ENCODE assay signal across 14 mouse cellular contexts in the genomic region with DNA sequence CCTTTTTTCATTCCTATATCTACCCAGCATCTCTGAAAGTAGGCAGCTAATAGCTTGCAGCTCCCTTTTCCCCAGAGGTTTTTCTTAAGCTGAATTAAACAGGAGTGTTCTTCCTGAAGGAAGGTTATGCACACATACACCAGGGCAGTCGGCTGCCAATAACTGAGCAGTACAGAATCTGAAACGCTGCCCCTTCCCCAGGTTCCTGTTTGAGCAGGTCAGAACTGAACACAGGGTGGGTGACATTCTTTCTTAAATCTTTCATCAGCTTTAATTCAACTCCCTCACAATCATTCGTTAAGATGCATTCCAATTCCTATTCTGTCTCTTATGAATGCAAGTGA.
A peak's percentile ranks its signal among the peaks of the same experiment; 100 is the strongest.
DNase-seq lines count a peak whose midpoint lies in the region; ATAC-seq and TF ChIP-seq lines count a peak whose summit lies in the region.
"Had no signal": no experiment of that assay in that cellular context is flagged by ENCODE, and none has a peak within 500 bp of the region (broad histone marks: within the 10 kb centered on the region; RNA-seq: fewer than 3 reads in every experiment).

No protein-coding gene starts in this region.

- no peak overlapping the region for H3K4me3 ChIP-seq in hindbrain, embryonic 10.5 days
- no peak overlapping the region for H3K4me3 ChIP-seq in hindbrain, embryonic 11.5 days (ENCODE audit: low read depth, low read length)
- no peak overlapping the region for H3K4me3 ChIP-seq in forebrain, embryonic 11.5 days (ENCODE audit: low read depth, low read length)
- H3K4me3 ChIP-seq in hindbrain, embryonic 16.5 days (ENCODE audit: low read length) = no peak overlapping the region
- no peak overlapping the region for H3K4me3 ChIP-seq in midbrain, postnatal 0 days (ENCODE audit: low read depth, low read length)
- H3K4me3 ChIP-seq in kidney, embryonic 15.5 days (replicated peaks) = no peak overlapping the region
- H3K4me3 ChIP-seq: megakaryocyte, embryonic 14.5 days; neural tube, embryonic 12.5 days had no signal

- H3K27ac ChIP-seq in hindbrain, embryonic 10.5 days = no peak overlapping the region
- H3K27ac ChIP-seq in hindbrain, embryonic 11.5 days (ENCODE audit: low read depth, low read length) = no peak overlapping the region
- no peak overlapping the region for H3K27ac ChIP-seq in forebrain, embryonic 11.5 days (ENCODE audit: low read depth, low read length)
- no peak overlapping the region for H3K27ac ChIP-seq in hindbrain, embryonic 16.5 days (ENCODE audit: low read depth, low read length)
- 0 out of 2 replicates have a peak overlapping the region, but pooled peaks have one; percentile 38 for H3K27ac ChIP-seq in midbrain, postnatal 0 days (ENCODE audit: low read depth, low read length)
- H3K27ac ChIP-seq in kidney, embryonic 15.5 days = no peak overlapping the region
- H3K27ac ChIP-seq: neural tube, embryonic 12.5 days had no signal

- H3K4me1 ChIP-seq in hindbrain, embryonic 10.5 days (replicated peaks) = 0 out of 2 replicates have a peak, but pooled peaks cover 3% of the 10 kb centered on the region
- no peaks in the 10 kb centered on the region for H3K4me1 ChIP-seq in hindbrain, embryonic 11.5 days (replicated peaks; ENCODE audit: control insufficient read depth, insufficient read depth, low read length)
- H3K4me1 ChIP-seq in forebrain, embryonic 11.5 days (replicated peaks; ENCODE audit: control insufficient read depth, insufficient read depth, low read length) = peaks cover 2% of the 10 kb centered on the region; the same call in 1 of the 2 replicates
- H3K4me1 ChIP-seq in hindbrain, embryonic 16.5 days (ENCODE audit: control insufficient read depth, insufficient read depth, low read depth, low read length) = peaks cover 6% of the 10 kb centered on the region
- H3K4me1 ChIP-seq in midbrain, postnatal 0 days (ENCODE audit: insufficient read depth, low read length) = peaks cover 4% of the 10 kb centered on the region; the same call in 1 of the 2 replicates
- no peaks in the 10 kb centered on the region for H3K4me1 ChIP-seq in kidney, embryonic 15.5 days
- H3K4me1 ChIP-seq: megakaryocyte, embryonic 14.5 days; neural tube, embryonic 12.5 days had no signal

- WGBS in hindbrain, embryonic 10.5 days = 52% methylated on average over 3 of the region's 3 CpGs
- 50% methylated on average over 3 of the region's 3 CpGs for WGBS in hindbrain, embryonic 11.5 days
- 35% methylated on average over 3 of the region's 3 CpGs for WGBS in forebrain, embryonic 11.5 days
- 46% methylated on average over 3 of the region's 3 CpGs for WGBS in hindbrain, embryonic 16.5 days
- WGBS in midbrain, postnatal 0 days = 38% methylated on average over 3 of the region's 3 CpGs
- 42% methylated on average over 3 of the region's 3 CpGs for WGBS in kidney, embryonic 15.5 days

- no peak overlapping the region for H3K4me2 ChIP-seq in hindbrain, embryonic 11.5 days (replicated peaks; ENCODE audit: low read depth, low read length)
- no peak overlapping the region for H3K4me2 ChIP-seq in forebrain, embryonic 11.5 days (ENCODE audit: low read depth, low read length, severe bottlenecking)
- H3K4me2 ChIP-seq in hindbrain, embryonic 16.5 days (ENCODE audit: low read length) = peak overlapping the region; percentile 7; the same call in 1 of the 2 replicates
- peak overlapping the region; percentile 9; the same call in 1 of the 2 replicates for H3K4me2 ChIP-seq in midbrain, postnatal 0 days (ENCODE audit: low read depth, low read length, poor library complexity, severe bottlenecking)
- no peak overlapping the region for H3K4me2 ChIP-seq in kidney, embryonic 15.5 days
- H3K4me2 ChIP-seq: neural tube, embryonic 12.5 days had no signal

- H3K9ac ChIP-seq in hindbrain, embryonic 11.5 days (ENCODE audit: low read depth, low read length) = no peak overlapping the region
- no peak overlapping the region for H3K9ac ChIP-seq in forebrain, embryonic 11.5 days (ENCODE audit: low read length)
- no peak overlapping the region for H3K9ac ChIP-seq in hindbrain, embryonic 16.5 days (ENCODE audit: low read depth, low read length)
- H3K9ac ChIP-seq in midbrain, postnatal 0 days (replicated peaks; ENCODE audit: low read length, poor library complexity, severe bottlenecking) = 0 out of 2 replicates have a peak overlapping the region, but pooled peaks have one; percentile 29
- H3K9ac ChIP-seq in kidney, embryonic 15.5 days = no peak overlapping the region
- H3K9ac ChIP-seq: liver, postnatal 0 days; neural tube, embryonic 12.5 days had no signal

- peak; percentile 17 for DNase-seq in hindbrain, embryonic 10.5 days (ENCODE audit: low spot score)
- no peak for DNase-seq in hindbrain, embryonic 11.5 days (ENCODE audit: low spot score)
- DNase-seq in forebrain, embryonic 11.5 days (ENCODE audit: low spot score) = no peak
- DNase-seq in midbrain, postnatal 0 days (ENCODE audit: low spot score) = no peak
- no peak for DNase-seq in adrenal gland, adult 2 months
- DNase-seq in adrenal gland, postnatal 25 days = no peak
- DNase-seq: adrenal gland, postnatal 14 days; liver, postnatal 0 days; thymus, adult 18-20 months had no signal

- H3K27me3 ChIP-seq in hindbrain, embryonic 10.5 days (ENCODE audit: insufficient read depth, poor library complexity, severe bottlenecking) = no peaks in the 10 kb centered on the region
- H3K27me3 ChIP-seq in hindbrain, embryonic 11.5 days (ENCODE audit: control insufficient read depth, insufficient read depth, low read length) = no peaks in the 10 kb centered on the region
- no peaks in the 10 kb centered on the region for H3K27me3 ChIP-seq in forebrain, embryonic 11.5 days (ENCODE audit: control insufficient read depth, insufficient read depth, low read length)
- no peaks in the 10 kb centered on the region for H3K27me3 ChIP-seq in hindbrain, embryonic 16.5 days (replicated peaks; ENCODE audit: control insufficient read depth, insufficient read depth, low read length)
- H3K27me3 ChIP-seq in midbrain, postnatal 0 days (ENCODE audit: insufficient read depth, low read length) = no peaks in the 10 kb centered on the region
- H3K27me3 ChIP-seq in kidney, embryonic 15.5 days = no peaks in the 10 kb centered on the region
- H3K27me3 ChIP-seq: megakaryocyte, embryonic 14.5 days; neural tube, embryonic 12.5 days had no signal

- no peaks in the 10 kb centered on the region for H3K9me3 ChIP-seq in hindbrain, embryonic 10.5 days
- no peaks in the 10 kb centered on the region for H3K9me3 ChIP-seq in hindbrain, embryonic 11.5 days (ENCODE audit: control insufficient read depth, low read length)
- H3K9me3 ChIP-seq in forebrain, embryonic 11.5 days (ENCODE audit: control insufficient read depth, low read length) = no peaks in the 10 kb centered on the region
- no peaks in the 10 kb centered on the region for H3K9me3 ChIP-seq in hindbrain, embryonic 16.5 days (ENCODE audit: control insufficient read depth, low read length)
- no peaks in the 10 kb centered on the region for H3K9me3 ChIP-seq in midbrain, postnatal 0 days (ENCODE audit: low read length)
- no peaks in the 10 kb centered on the region for H3K9me3 ChIP-seq in kidney, embryonic 15.5 days (replicated peaks)
- H3K9me3 ChIP-seq: megakaryocyte, embryonic 14.5 days; neural tube, embryonic 12.5 days had no signal

- H3K36me3 ChIP-seq in hindbrain, embryonic 10.5 days = no peaks in the 10 kb centered on the region
- no peaks in the 10 kb centered on the region for H3K36me3 ChIP-seq in hindbrain, embryonic 11.5 days (ENCODE audit: control insufficient read depth, insufficient read depth, low read length)
- H3K36me3 ChIP-seq in forebrain, embryonic 11.5 days (ENCODE audit: control insufficient read depth, insufficient read depth, low read length) = no peaks in the 10 kb centered on the region
- H3K36me3 ChIP-seq in hindbrain, embryonic 16.5 days (ENCODE audit: control insufficient read depth, insufficient read depth, low read length) = no peaks in the 10 kb centered on the region
- no peaks in the 10 kb centered on the region for H3K36me3 ChIP-seq in midbrain, postnatal 0 days (ENCODE audit: insufficient read depth, low read length)
- H3K36me3 ChIP-seq in kidney, embryonic 15.5 days = no peaks in the 10 kb centered on the region
- H3K36me3 ChIP-seq: neural tube, embryonic 12.5 days had no signal

- ATAC-seq in hindbrain, embryonic 11.5 days (ENCODE audit: low FRiP score) = no peak
- ATAC-seq in forebrain, embryonic 11.5 days (replicated peaks; ENCODE audit: low FRiP score) = 0 out of 2 replicates have a peak, but pooled peaks have one; percentile 39
- peak; percentile 45; the same call in 1 of the 2 replicates for ATAC-seq in hindbrain, embryonic 16.5 days
- ATAC-seq in midbrain, postnatal 0 days (ENCODE audit: low FRiP score) = peak; percentile 80
- ATAC-seq in kidney, embryonic 15.5 days (replicated peaks; ENCODE audit: low FRiP score) = no peak
- ATAC-seq: intestine, postnatal 0 days; liver, postnatal 0 days had no signal

- TF ChIP-seq CTCF in midbrain, postnatal 0 days (IDR thresholded peaks at IDR 0.05) = no peak

Comparison
In these comparisons a context has a peak if more than half of its experiments do, and no peak if none do; other contexts are left out.
1. ATAC-seq: peak in forebrain, embryonic 11.5 days (single experiment), hindbrain, embryonic 16.5 days (single experiment) and midbrain, postnatal 0 days (single experiment); none in hindbrain, embryonic 11.5 days (single experiment) and kidney, embryonic 15.5 days (single experiment).
2. H3K4me2 ChIP-seq: peak in hindbrain, embryonic 16.5 days (single experiment) and midbrain, postnatal 0 days (single experiment); none in hindbrain, embryonic 11.5 days (single experiment), forebrain, embryonic 11.5 days (single experiment) and kidney, embryonic 15.5 days (single experiment).